Mouse (Mus musculus) large intestine, adult 2 months (tissue): Measurements from ENCODE around the gene Ttc12. TPM values are rescaled to one million over a fixed set of nuclear protein-coding genes. Genes with fewer than 3 reads are reported as not detected.

Source experiments
- DNase-seq: peaks from one replicate; pipeline ENCODE4 v3.0.0-alpha.2; 2012; ENCODE audit warnings: low read depth, low spot score
- WGBS: fragments of 180-500 bp; shearing (Covaris S2); methylation state at CpG from one replicate; pipeline ENCODE4 v1.1.7; 2018; 5-methylcytosine and 5-hydroxymethylcytosine counted together
- polyA plus RNA-seq: library from polyadenylated mRNA; depleted of rRNA; stranded (reverse); fragments of >200 nt; gene quantifications from 2 replicates; pipeline ENCODE4 v1.2.3, GENCODE M21; 2012; rRNA removed

Ttc12 gene
- polyA plus RNA-seq, 1 experiment = 0.53 TPM

GRCm38 (mm10) chr9:49407028-49407427, 79.0 kb downstream of the Ttc12 start:
- 91% methylated on average over 5 of the region's 5 CpGs for WGBS
- DNase-seq = no peak

- WGBS = 44% methylated on average over 2 of the region's 2 CpGs
These were observed 82.3 kb downstream of the Ttc12 start for GRCm38 (mm10) chr9:49403711-49404110.

GRCm38 (mm10) chr9:49396006-49396405, 90.0 kb downstream of the Ttc12 start:
- no peak for DNase-seq

More at GRCm38 (mm10) chr9:49403711-49404110, 82.3 kb downstream of the Ttc12 start:
- DNase-seq = no peak

DNA sequence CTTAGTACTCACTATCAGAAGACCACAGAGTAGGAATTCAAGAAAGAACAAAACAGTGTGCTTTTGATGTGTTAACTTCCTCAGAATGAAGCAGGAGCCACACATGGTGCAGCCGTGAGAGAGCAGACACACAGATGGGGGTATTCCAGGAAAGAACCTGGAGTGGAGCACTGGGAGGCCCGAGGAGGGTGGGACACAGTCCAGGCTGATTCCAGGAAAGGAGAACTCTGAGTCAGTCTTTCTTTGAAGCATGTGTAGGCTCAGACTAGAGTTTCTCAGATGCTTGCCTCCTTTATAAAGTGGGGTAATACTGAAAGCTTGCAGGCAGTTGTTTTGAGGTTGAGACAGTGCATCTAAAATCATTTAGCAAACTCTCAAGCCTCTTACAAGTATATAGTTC, 93.8 kb downstream of the Ttc12 start:
- 44% methylated on average over 2 of the region's 2 CpGs for WGBS

More for the DNA sequence above, 93.8 kb downstream of the Ttc12 start:
- no peak for DNase-seq

Other genes starting within 250 kb of the Ttc12 start
- gene Gm4894, start 235.7 kb downstream of the Ttc12 start, polyA plus RNA-seq = not detected in 2 replicates
- not detected in 2 replicates for gene Drd2, start 145.6 kb downstream of the Ttc12 start, polyA plus RNA-seq
- not detected in 2 replicates for gene Ankk1, start 59.2 kb downstream of the Ttc12 start, polyA plus RNA-seq